Mouse (Mus musculus): Measurements from ENCODE around the gene Scarf1. TPM values are rescaled to one million over a fixed set of nuclear protein-coding genes. Genes with fewer than 3 reads are reported as not detected.
"Not testable (repeated sequence)": the region's sequence is repeated elsewhere in the genome, so short reads cannot be mapped to it uniquely, and the experiment has no call there.

Gene Scarf1
- polyA plus RNA-seq, 1 experiment from 2014 or later, result 5.7 TPM

DNA sequence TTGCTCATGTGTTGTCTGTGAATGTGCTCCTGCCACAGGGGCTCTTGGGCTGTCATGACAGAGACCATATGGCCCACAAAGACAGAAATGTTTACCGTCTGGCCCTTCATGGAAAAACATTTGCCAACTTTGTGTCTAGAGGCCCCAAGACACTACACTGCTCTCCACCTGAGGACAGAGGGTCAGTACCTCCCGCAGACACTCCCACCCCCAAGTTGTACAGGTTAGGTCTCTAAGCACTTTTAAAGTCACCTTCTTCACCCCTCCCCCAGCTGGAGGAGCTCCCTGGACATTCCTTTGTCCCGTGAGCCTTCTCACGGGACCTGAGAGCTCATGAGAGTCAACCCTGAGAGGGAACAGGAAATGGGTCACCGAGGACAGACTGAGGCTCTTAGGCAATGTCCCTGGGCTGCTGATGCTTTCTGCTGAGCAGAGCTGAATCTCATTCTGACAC is 36.3 kb downstream of the Scarf1 start:
- no peak overlapping the region for H3K27ac ChIP-seq
- peaks cover 19% of the 10 kb centered on the region for H3K4me1 ChIP-seq (replicated peaks)
- 0 out of 2 replicates have a peak, but pooled peaks have one; percentile 19 for ATAC-seq
- no peak overlapping the region for H3K4me3 ChIP-seq (replicated peaks)
- H3K9ac ChIP-seq, result no peak overlapping the region
- H3K36me3 ChIP-seq, result no peaks in the 10 kb centered on the region
- H3K27me3 ChIP-seq (replicated peaks), result no peaks in the 10 kb centered on the region
- H3K4me2 ChIP-seq (replicated peaks), result no peak overlapping the region
- no peaks in the 10 kb centered on the region for H3K9me3 ChIP-seq
- 25% methylated on average over 5 of the region's 5 CpGs for WGBS

DNA sequence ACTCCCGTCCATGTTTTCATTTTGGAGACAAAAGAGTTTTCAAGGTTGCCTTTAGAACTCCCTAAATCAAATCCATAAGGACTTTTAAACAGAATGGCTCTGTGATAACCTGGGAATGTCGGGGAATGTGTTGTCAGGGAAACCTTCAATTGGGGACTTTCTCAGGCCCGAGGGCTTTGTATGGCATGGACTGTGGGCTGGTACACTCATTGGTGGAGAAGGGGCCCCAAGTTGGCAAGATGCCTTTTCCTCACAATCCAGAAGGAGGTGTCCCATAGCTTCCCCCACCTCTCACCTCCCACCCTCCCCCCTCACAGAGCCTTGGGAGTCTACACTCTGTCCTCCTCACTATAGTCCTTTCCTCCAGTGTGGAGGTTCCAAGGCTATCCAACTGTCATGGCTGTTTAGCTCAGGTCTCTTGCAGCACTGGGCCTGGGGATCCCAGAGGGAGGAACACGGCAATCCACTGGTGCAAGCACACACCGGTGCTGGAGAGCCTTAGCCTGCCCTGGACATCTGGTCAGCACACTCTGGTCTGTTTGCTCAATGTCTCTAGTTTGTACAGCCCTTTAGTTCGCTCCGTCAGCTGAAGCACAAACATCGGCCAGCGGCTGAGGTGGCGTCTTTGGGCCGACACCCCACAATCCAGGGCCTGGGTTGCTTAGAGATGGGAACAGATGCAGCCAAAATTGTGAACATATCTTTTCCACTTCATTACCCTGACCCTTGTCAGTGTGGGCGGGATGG is 37.0 kb downstream of the Scarf1 start:
- no peak overlapping the region for H3K4me2 ChIP-seq (replicated peaks)
- no peaks in the 10 kb centered on the region for H3K27me3 ChIP-seq (replicated peaks)
- H3K9me3 ChIP-seq, result no peaks in the 10 kb centered on the region
- no peak overlapping the region for H3K9ac ChIP-seq
- 69% methylated on average over 12 of the region's 12 CpGs for WGBS
- ATAC-seq, result peak; percentile 16; the same call in 1 of the 2 replicates
- no peak overlapping the region for H3K4me3 ChIP-seq (replicated peaks)
- H3K4me1 ChIP-seq (replicated peaks), result peaks cover 19% of the 10 kb centered on the region
- H3K27ac ChIP-seq, result peak overlapping the region; percentile 24; the same call in 1 of the 2 replicates
- no peaks in the 10 kb centered on the region for H3K36me3 ChIP-seq

DNA sequence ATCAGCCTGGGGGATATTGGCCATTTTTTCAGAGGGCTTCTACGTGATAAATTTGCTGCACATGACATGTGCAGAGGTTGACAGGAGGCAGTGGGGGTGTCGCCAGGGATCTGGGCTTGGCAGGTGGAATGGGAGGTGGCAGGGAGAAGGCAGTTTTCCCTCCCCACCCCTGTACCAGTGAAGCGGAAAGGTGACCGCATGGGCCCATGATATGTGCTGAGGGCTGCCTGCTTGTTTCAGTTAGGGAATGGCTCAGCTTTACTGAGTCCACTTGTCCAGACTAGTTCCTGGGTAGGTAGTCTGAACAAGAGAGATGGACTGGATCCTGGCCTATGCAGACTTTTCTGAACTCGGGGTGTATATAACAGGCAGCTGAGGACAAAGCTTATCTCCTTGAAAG is 38.0 kb downstream of the Scarf1 start:
- Histone ChIP-seq H3K27me3 (replicated peaks) (no peaks in the 10 kb centered on the region), H3K36me3 (no peaks in the 10 kb centered on the region), H3K9ac (no peak overlapping the region)

DNA sequence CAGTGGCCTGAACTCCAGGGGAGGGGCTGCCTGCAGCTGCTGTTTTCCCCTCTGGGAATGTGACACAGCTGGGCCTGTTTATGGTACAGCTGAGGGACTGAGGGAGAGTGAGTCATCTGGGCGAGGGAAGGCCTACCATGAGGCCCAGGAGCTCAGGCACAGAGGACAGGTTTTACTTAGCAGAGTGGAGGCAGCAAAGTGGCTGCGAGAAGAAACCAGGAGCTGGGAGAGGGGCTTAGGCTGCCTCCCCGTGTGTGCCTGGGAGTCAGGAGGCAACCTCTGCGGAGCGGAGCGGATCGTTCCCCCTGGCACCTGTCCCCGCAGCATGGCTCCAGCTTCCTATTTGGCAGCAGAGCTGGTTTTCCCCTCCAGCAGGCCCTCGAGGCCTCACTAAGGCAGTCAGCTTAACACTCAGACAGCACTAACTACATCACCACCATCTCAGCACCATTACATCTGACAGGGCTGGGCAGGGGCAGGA is 38.7 kb downstream of the Scarf1 start:
- Histone ChIP-seq H3K9ac (peak overlapping the region; percentile 26; the same call in 1 of the 2 replicates), H3K27me3 (replicated peaks) (no peaks in the 10 kb centered on the region), H3K27ac (peak overlapping the region; percentile 64), H3K9me3 (no peaks in the 10 kb centered on the region), H3K4me2 (replicated peaks) (0 out of 2 replicates have a peak overlapping the region, but pooled peaks have one; percentile 12), H3K36me3 (no peaks in the 10 kb centered on the region), H3K4me1 (replicated peaks) (peaks cover 19% of the 10 kb centered on the region), H3K4me3 (replicated peaks) (no peak overlapping the region)
- 38% methylated on average over 9 of the region's 9 CpGs for WGBS
- ATAC-seq, result peak; percentile 81

More for the DNA sequence above, 38.0 kb downstream of the Scarf1 start:
- Histone ChIP-seq H3K4me1 (replicated peaks) (peaks cover 19% of the 10 kb centered on the region), H3K4me3 (replicated peaks) (no peak overlapping the region), H3K4me2 (replicated peaks) (no peak overlapping the region), H3K27ac (no peak overlapping the region), H3K9me3 (no peaks in the 10 kb centered on the region)
- WGBS, result 82% methylated on average over 5 of the region's 5 CpGs
- no peak for ATAC-seq

DNA sequence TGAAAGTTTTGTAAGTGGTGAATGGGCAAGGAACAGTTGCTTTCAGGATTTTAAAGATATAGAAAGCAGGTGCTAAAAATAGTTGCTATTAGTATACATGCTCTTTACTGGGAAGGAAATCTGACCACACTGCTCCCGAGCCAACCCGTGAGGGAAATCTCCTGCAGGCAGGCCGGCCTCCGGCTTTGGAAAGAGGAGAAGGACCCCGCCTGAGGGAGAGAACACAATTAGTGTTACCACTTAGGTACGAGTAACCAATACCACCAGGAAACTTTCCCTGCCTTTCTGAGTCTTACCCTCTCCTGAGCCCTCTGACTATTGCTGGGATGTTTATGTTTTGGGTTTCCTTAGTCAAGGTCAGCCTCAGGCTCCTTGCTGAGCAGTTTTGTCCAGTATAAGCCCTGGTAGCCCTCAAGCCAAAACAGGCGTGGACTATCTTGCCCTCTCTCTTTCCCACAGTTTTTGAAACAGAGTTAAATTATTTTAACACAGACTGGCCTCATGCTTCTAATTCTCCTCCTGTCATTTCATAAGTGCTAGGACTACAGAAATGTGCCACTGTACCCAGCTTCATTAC is 39.7 kb downstream of the Scarf1 start:
- H3K36me3 ChIP-seq, result no peaks in the 10 kb centered on the region
- no peak overlapping the region for H3K27ac ChIP-seq
- no peak overlapping the region for H3K4me3 ChIP-seq (replicated peaks)
- H3K4me2 ChIP-seq (replicated peaks), result no peak overlapping the region
- ATAC-seq, result no peak
- H3K9me3 ChIP-seq, result no peaks in the 10 kb centered on the region
- H3K4me1 ChIP-seq (replicated peaks), result peaks cover 19% of the 10 kb centered on the region
- WGBS, result 61% methylated on average over 7 of the region's 7 CpGs
- H3K27me3 ChIP-seq (replicated peaks), result no peaks in the 10 kb centered on the region
- H3K9ac ChIP-seq, result no peak overlapping the region

DNA sequence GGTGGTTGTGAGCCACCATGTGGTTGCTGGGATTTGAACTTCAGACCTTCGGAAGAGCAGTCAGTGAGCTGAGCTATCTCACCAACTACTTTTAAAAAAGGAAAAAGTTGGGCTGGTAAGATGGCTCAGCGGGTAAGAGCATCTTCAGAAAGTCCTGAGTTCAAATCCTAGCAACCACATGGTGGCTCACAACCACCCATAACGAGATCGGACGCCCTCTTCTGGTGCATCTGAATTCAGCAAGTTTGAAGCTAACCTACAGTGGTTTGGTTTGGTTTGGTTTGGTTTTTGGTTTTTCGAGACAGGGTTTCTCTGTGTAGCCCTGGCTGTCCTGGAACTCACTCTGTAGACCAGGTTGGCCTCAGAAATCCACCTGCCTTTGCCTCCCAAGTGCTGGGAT is 42.7 kb downstream of the Scarf1 start:
- 94% methylated on average over 6 of the region's 6 CpGs for WGBS
- not testable (repeated sequence) for H3K9me3 ChIP-seq, H3K9ac ChIP-seq

DNA sequence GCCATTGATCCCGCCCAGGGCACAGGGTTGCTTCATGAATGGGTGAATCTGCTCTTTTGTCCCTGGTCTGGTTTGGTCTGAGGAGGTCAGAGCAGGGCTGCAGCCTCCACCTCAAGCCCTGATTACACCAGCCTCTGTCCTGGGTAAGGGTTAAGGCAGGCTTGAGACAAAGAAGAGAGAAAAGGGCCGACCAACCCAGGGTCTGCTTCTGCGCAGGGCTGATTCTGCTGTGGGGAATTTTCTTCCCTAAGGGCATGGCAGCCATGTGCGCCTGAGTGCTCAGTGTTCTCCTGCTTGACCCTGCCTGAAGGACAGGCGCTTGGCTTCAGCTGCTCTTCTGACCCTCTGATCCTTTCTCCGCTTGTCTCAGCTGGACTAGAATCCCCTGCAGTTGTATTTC is 43.8 kb downstream of the Scarf1 start:
- Histone ChIP-seq H3K4me2 (replicated peaks) (no peak overlapping the region), H3K9ac (no peak overlapping the region), H3K27me3 (replicated peaks) (no peaks in the 10 kb centered on the region), H3K4me3 (replicated peaks) (no peak overlapping the region), H3K27ac (no peak overlapping the region), H3K9me3 (no peaks in the 10 kb centered on the region), H3K36me3 (no peaks in the 10 kb centered on the region), H3K4me1 (replicated peaks) (peaks cover 12% of the 10 kb centered on the region)
- WGBS, result 84% methylated on average over 6 of the region's 6 CpGs
- ATAC-seq, result no peak

More for the DNA sequence above, 42.7 kb downstream of the Scarf1 start:
- H3K4me1 ChIP-seq (replicated peaks); H3K27me3 ChIP-seq (replicated peaks); ATAC-seq; H3K36me3 ChIP-seq; H3K4me3 ChIP-seq (replicated peaks); H3K27ac ChIP-seq; H3K4me2 ChIP-seq (replicated peaks): not testable (repeated sequence)

DNA sequence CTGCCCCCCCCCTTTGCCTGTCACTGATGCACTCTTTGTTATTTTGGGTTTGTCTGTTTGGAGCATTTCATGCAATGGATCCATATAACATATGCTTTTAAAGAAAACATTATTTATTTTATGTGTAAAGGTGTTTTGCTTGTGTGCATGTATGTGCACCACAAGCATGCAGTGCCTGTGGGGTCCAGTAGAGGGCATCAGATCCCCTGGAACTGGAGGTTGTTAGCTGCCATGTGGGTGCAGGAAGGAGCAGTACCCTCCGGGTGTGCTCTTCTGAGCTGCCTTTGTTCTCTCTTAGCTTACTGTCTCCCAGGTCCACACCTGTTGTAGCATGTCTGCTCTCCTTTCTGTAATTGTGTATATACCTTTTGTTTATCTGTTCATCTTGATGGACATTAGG is 44.8 kb downstream of the Scarf1 start:
- H3K9me3 ChIP-seq, result no peaks in the 10 kb centered on the region
- WGBS, result 100% methylated on average over 1 of the region's 1 CpGs
- no peaks in the 10 kb centered on the region for H3K27me3 ChIP-seq (replicated peaks)
- H3K4me1 ChIP-seq (replicated peaks), result peaks cover 10% of the 10 kb centered on the region
- no peak for ATAC-seq
- no peak overlapping the region for H3K27ac ChIP-seq
- no peak overlapping the region for H3K9ac ChIP-seq
- H3K4me2 ChIP-seq (replicated peaks), result no peak overlapping the region
- no peak overlapping the region for H3K4me3 ChIP-seq (replicated peaks)
- H3K36me3 ChIP-seq, result no peaks in the 10 kb centered on the region

DNA sequence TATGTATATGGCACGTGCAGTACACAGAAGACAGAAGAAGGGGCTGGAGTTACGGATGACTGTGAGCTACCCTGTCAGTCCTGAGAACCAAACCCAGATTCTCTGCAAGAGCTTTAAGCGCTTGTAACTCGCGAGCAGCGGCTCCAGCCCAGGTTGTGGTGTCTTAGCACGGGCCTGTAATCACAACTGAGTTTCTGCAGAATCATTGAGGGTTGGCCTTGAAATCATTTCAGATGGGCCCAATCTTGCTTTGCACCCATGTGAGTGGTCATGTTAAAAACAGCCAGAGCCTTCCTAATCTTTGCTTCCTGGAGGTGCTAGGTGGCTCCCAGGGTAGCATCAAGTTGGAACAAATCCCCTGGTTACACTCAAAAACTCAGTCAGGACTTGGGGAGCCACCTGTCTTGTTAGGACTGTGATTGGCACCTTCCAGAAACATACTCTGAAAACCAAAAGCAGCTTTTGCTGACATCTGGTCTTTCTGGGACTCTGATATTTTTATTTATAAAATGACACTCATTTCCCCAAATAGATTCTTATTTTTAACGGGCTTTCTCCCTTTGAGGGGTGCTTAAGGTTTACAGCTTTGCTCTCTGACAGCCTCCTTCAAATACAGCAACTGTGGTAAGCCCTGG is 46.6 kb downstream of the Scarf1 start:
- H3K9me3 ChIP-seq, result no peaks in the 10 kb centered on the region
- no peaks in the 10 kb centered on the region for H3K27me3 ChIP-seq (replicated peaks)
- no peak overlapping the region for H3K4me3 ChIP-seq (replicated peaks)
- ATAC-seq, result no peak
- H3K36me3 ChIP-seq, result no peaks in the 10 kb centered on the region
- H3K4me2 ChIP-seq (replicated peaks), result no peak overlapping the region
- peaks cover 22% of the 10 kb centered on the region for H3K4me1 ChIP-seq (replicated peaks)
- H3K9ac ChIP-seq, result no peak overlapping the region
- WGBS, result 85% methylated on average over 8 of the region's 8 CpGs
- H3K27ac ChIP-seq, result peak overlapping the region; percentile 79

DNA sequence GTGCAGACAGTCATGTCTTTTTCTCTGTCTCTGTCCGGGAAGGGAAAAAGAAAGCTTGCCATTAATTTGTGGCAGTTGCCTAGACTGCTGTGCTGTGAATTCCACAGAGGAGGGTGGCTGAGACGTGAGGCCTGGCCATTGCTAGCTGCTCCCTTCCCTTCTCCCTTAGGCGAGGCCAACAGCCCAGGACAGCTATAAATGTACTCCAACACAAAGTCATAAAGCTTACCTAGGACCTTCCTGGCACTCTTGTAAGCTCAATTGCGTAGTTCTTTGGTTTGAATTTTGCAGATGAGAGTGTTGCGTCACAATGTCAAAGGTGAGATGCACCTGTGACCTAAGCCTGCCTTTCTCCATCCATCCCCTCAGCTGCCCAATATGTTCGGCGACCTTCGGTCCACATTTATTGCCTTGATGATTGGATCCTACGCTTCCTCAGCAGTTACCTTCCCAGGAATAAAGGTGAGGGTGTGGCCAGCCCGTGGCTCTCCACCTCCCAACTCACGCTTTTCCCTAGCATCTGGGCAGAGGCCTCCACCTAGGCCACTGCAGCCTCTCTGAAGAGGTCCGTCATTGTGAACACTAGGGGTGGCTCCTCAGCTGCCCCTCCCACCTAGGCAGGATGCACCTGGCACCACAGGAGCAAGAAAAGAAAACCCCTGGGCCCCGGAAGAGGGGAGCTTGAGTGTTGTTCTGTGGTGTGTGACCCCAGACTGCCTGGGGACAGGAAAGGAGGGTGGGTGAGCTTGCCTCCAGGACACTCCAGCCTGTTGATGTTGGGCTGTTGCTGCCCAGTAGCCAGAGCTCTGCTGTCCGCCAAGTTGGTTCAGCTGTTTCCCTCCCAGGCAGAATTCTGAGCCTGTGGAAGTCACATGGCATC is 47.4 kb downstream of the Scarf1 start:
- peak overlapping the region; percentile 79 for H3K27ac ChIP-seq
- WGBS, result 50% methylated on average over 14 of the region's 14 CpGs
- H3K36me3 ChIP-seq, result no peaks in the 10 kb centered on the region
- ATAC-seq, result peak; percentile 92
- H3K4me2 ChIP-seq (replicated peaks), result no peak overlapping the region
- H3K9ac ChIP-seq, result no peak overlapping the region
- peaks cover 22% of the 10 kb centered on the region for H3K4me1 ChIP-seq (replicated peaks)
- no peak overlapping the region for H3K4me3 ChIP-seq (replicated peaks)
- H3K27me3 ChIP-seq (replicated peaks), result no peaks in the 10 kb centered on the region
- no peaks in the 10 kb centered on the region for H3K9me3 ChIP-seq

DNA sequence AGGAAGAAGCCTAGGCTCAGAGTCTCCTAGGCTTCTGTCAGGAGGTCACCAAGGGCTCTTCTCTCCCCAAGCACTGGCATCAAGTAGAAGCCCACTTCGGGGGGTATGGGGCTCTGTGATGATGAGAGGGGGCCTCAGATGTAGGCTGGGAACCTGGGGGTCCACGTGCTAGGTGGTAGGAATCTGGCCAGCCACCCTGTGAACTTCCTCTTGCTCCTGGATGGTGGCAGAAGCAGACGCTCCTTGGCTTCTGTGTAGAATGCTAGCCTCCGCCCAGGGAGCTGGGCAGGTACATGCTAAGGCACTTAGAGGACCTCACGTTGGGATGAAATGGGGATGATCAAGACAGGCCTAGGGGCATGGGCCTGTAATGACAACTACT is 48.1 kb downstream of the Scarf1 start:
- Histone ChIP-seq H3K27me3 (replicated peaks) (no peaks in the 10 kb centered on the region), H3K4me2 (replicated peaks) (no peak overlapping the region), H3K27ac (peak overlapping the region; percentile 45), H3K4me3 (replicated peaks) (no peak overlapping the region), H3K4me1 (replicated peaks) (peaks cover 28% of the 10 kb centered on the region), H3K9ac (no peak overlapping the region), H3K36me3 (no peaks in the 10 kb centered on the region), H3K9me3 (no peaks in the 10 kb centered on the region)
- peak; percentile 19 for ATAC-seq
- WGBS, result 76% methylated on average over 5 of the region's 5 CpGs

DNA sequence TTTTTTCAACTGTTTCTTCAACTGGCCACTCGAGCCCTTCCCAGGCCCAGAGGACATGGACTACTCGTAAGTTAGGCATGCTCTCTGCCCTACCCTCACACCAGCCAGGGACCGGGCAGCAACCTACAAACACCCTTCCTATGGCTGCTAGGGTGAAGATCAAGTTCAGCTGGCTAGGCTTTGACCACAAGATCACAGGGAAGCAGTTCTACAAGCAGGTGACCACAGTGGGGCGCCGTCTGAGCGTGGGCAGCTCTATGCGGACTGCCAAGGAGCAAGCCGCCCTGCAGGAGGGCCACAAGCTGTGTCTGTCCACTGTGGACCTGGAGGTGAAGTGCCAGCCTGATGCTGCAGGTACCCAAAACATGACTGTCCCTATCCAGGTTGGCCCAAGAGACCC is 49.5 kb downstream of the Scarf1 start:
- Histone ChIP-seq H3K27me3 (replicated peaks) (no peaks in the 10 kb centered on the region), H3K27ac (no peak overlapping the region), H3K9me3 (no peaks in the 10 kb centered on the region), H3K36me3 (no peaks in the 10 kb centered on the region), H3K4me2 (replicated peaks) (no peak overlapping the region), H3K4me1 (replicated peaks) (peaks cover 42% of the 10 kb centered on the region), H3K4me3 (replicated peaks) (no peak overlapping the region), H3K9ac (0 out of 2 replicates have a peak overlapping the region, but pooled peaks have one; percentile 9)
- 85% methylated on average over 8 of the region's 8 CpGs for WGBS
- no peak for ATAC-seq
